Mouse (Mus musculus): ENCODE measurements at regions not wholly inside any gene's neighbourhood (a gene's known extent, or its start where the extent isn't known, plus 50 kb on each side); places are given as distances from the start of the nearest gene placed in this dataset.
A peak's percentile ranks its signal among the peaks of the same experiment; 100 is the strongest.

DNA sequence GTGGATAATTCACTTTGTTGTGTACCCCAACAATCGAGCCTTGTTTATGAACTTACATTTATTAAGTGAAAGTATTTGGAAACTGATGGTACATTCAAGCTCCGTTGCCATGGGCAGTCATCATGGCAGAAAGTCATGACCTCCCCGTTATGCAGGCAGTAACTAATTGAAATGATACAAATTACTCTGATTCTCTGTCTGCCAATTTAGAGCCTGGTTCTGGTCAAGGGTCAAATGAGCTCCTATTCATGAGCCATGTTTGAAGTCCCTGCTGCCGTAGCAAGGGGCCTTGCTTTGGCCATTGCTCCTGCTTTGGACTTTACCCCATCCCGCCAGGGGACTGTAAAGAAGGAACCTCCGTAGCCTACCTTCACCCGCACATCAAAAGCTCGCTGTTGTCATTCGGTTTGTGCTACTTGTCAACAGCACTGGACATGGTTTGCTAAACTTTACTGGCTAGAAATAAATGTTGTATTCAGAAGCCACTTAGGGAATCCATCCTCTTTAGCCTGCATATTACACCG is 152.8 kb upstream of the Foxd3 start:
- H3K4me1 ChIP-seq (ENCODE audit: control insufficient read depth in 2 of 2, insufficient read depth in 2 of 2, low read length in 2 of 2): no peaks in the 10 kb centered on the region
- H3K4me3 ChIP-seq (ENCODE audit: control insufficient read depth in 1 of 2, insufficient read depth in 1 of 2, low read depth in 1 of 2, low read length in 2 of 2): no peak overlapping the region
- H3K9ac ChIP-seq (ENCODE audit: low read length): no peak overlapping the region
- no peaks in the 10 kb centered on the region for H3K36me3 ChIP-seq (ENCODE audit: control insufficient read depth, insufficient read depth, low read length)
- ATAC-seq (ENCODE audit: insufficient number of reproducible peaks, insufficient read depth, low FRiP score, low read depth): no peak
- H3K27me3 ChIP-seq (ENCODE audit: control insufficient read depth, insufficient read depth, low read length): no peaks in the 10 kb centered on the region
- no peaks in the 10 kb centered on the region for H3K9me3 ChIP-seq (ENCODE audit: control insufficient read depth, low read length)
- 86% methylated on average over 10 of the region's 10 CpGs for WGBS
- no peak overlapping the region for H3K27ac ChIP-seq (replicated peaks in 1 of 2; ENCODE audit: control insufficient read depth in 1 of 2, insufficient read depth in 1 of 2, low read depth in 2 of 2, low read length in 2 of 2)
- H3K4me2 ChIP-seq (ENCODE audit: low read length): no peak overlapping the region

- Histone ChIP-seq H3K9ac (ENCODE audit: low read length) (no peak overlapping the region), H3K27ac (replicated peaks in 1 of 2; ENCODE audit: control insufficient read depth in 1 of 2, insufficient read depth in 1 of 2, low read depth in 2 of 2, low read length in 2 of 2) (no peak overlapping the region), H3K4me3 (ENCODE audit: control insufficient read depth in 1 of 2, insufficient read depth in 1 of 2, low read depth in 1 of 2, low read length in 2 of 2) (no peak overlapping the region), H3K4me1 (ENCODE audit: control insufficient read depth in 2 of 2, insufficient read depth in 2 of 2, low read length in 2 of 2) (no peaks in the 10 kb centered on the region), H3K27me3 (ENCODE audit: control insufficient read depth, insufficient read depth, low read length) (no peaks in the 10 kb centered on the region), H3K9me3 (ENCODE audit: control insufficient read depth, low read length) (no peaks in the 10 kb centered on the region), H3K4me2 (ENCODE audit: low read length) (no peak overlapping the region), H3K36me3 (ENCODE audit: control insufficient read depth, insufficient read depth, low read length) (no peaks in the 10 kb centered on the region)
- ATAC-seq (ENCODE audit: insufficient number of reproducible peaks, insufficient read depth, low FRiP score, low read depth): no peak
- WGBS: 71% methylated on average over 6 of the region's 6 CpGs
Observed at GRCm38 (mm10) chr4:99511993-99512392, 144.1 kb upstream of the Foxd3 start.

- no peaks in the 10 kb centered on the region for H3K36me3 ChIP-seq (ENCODE audit: control insufficient read depth, insufficient read depth, low read length)
- H3K9ac ChIP-seq (ENCODE audit: low read length): no peak overlapping the region
- no peaks in the 10 kb centered on the region for H3K27me3 ChIP-seq (ENCODE audit: control insufficient read depth, insufficient read depth, low read length)
- no peak for ATAC-seq (ENCODE audit: insufficient number of reproducible peaks, insufficient read depth, low FRiP score, low read depth)
- H3K4me3 ChIP-seq (ENCODE audit: control insufficient read depth in 1 of 2, insufficient read depth in 1 of 2, low read depth in 1 of 2, low read length in 2 of 2): no peak overlapping the region
- H3K27ac ChIP-seq (replicated peaks in 1 of 2; ENCODE audit: control insufficient read depth in 1 of 2, insufficient read depth in 1 of 2, low read depth in 2 of 2, low read length in 2 of 2): no peak overlapping the region
- no peaks in the 10 kb centered on the region for H3K9me3 ChIP-seq (ENCODE audit: control insufficient read depth, low read length)
- H3K4me1 ChIP-seq (ENCODE audit: control insufficient read depth in 2 of 2, insufficient read depth in 2 of 2, low read length in 2 of 2): no peaks in the 10 kb centered on the region
- H3K4me2 ChIP-seq (ENCODE audit: low read length): no peak overlapping the region
- WGBS: 66% methylated on average over 3 of the region's 3 CpGs
Observed at GRCm38 (mm10) chr4:99516883-99517282, 139.2 kb upstream of the Foxd3 start.

- 91% methylated on average over 12 of the region's 12 CpGs for WGBS
- Histone ChIP-seq H3K36me3 (ENCODE audit: control insufficient read depth, insufficient read depth, low read length) (no peaks in the 10 kb centered on the region), H3K9ac (ENCODE audit: low read length) (no peak overlapping the region), H3K9me3 (ENCODE audit: control insufficient read depth, low read length) (no peaks in the 10 kb centered on the region), H3K27me3 (ENCODE audit: control insufficient read depth, insufficient read depth, low read length) (no peaks in the 10 kb centered on the region), H3K27ac (replicated peaks in 1 of 2; ENCODE audit: control insufficient read depth in 1 of 2, insufficient read depth in 1 of 2, low read depth in 2 of 2, low read length in 2 of 2) (no peak overlapping the region), H3K4me3 (ENCODE audit: control insufficient read depth in 1 of 2, insufficient read depth in 1 of 2, low read depth in 1 of 2, low read length in 2 of 2) (no peak overlapping the region), H3K4me1 (ENCODE audit: control insufficient read depth in 2 of 2, insufficient read depth in 2 of 2, low read length in 2 of 2) (no peaks in the 10 kb centered on the region), H3K4me2 (ENCODE audit: low read length) (no peak overlapping the region)
- no peak for ATAC-seq (ENCODE audit: insufficient number of reproducible peaks, insufficient read depth, low FRiP score, low read depth)
Observed at GRCm38 (mm10) chr4:99527441-99527840, 128.7 kb upstream of the Foxd3 start.

DNA sequence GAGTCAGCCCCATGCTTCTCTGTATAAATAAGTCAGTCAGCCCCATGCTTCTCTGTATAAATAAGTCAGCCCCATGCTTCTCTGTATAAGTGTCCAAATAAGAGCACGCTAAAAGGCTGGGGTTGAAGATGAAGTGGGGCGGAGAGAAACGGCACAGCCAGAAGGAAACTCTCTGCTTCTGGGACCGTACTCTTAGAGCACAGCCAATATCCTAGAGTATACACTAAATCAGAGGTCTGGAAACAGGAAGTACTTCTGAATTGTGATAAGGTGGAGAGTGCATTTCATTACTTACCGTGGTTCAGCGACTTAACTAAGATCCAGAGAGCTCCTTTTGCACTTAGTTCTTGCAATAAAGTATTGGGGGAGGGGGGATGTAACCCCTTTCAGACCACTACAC is 112.1 kb upstream of the Foxd3 start:
- ATAC-seq (ENCODE audit: insufficient number of reproducible peaks, insufficient read depth, low FRiP score, low read depth): no peak
- WGBS: 41% methylated on average over 6 of the region's 6 CpGs
- Histone ChIP-seq H3K4me1 (ENCODE audit: control insufficient read depth in 2 of 2, insufficient read depth in 2 of 2, low read length in 2 of 2) (no peaks in the 10 kb centered on the region), H3K4me2 (ENCODE audit: low read length) (no peak overlapping the region), H3K9ac (ENCODE audit: low read length) (no peak overlapping the region), H3K27ac (replicated peaks in 1 of 2; ENCODE audit: control insufficient read depth in 1 of 2, insufficient read depth in 1 of 2, low read depth in 2 of 2, low read length in 2 of 2) (no peak overlapping the region), H3K36me3 (ENCODE audit: control insufficient read depth, insufficient read depth, low read length) (no peaks in the 10 kb centered on the region), H3K9me3 (ENCODE audit: control insufficient read depth, low read length) (peaks cover 5% of the 10 kb centered on the region; the same call in 1 of the 2 replicates), H3K27me3 (ENCODE audit: control insufficient read depth, insufficient read depth, low read length) (no peaks in the 10 kb centered on the region), H3K4me3 (ENCODE audit: control insufficient read depth in 1 of 2, insufficient read depth in 1 of 2, low read depth in 1 of 2, low read length in 2 of 2) (no peak overlapping the region)

GRCm38 (mm10) chr4:99545742-99546141 is 110.4 kb upstream of the Foxd3 start:
- Histone ChIP-seq H3K27me3 (ENCODE audit: control insufficient read depth, insufficient read depth, low read length) (no peaks in the 10 kb centered on the region), H3K9me3 (ENCODE audit: control insufficient read depth, low read length) (peaks cover 2% of the 10 kb centered on the region; the same call in 1 of the 2 replicates), H3K9ac (ENCODE audit: low read length) (no peak overlapping the region), H3K4me2 (ENCODE audit: low read length) (no peak overlapping the region), H3K27ac (replicated peaks in 1 of 2; ENCODE audit: control insufficient read depth in 1 of 2, insufficient read depth in 1 of 2, low read depth in 2 of 2, low read length in 2 of 2) (no peak overlapping the region), H3K4me3 (ENCODE audit: control insufficient read depth in 1 of 2, insufficient read depth in 1 of 2, low read depth in 1 of 2, low read length in 2 of 2) (no peak overlapping the region), H3K4me1 (ENCODE audit: control insufficient read depth in 2 of 2, insufficient read depth in 2 of 2, low read length in 2 of 2) (no peaks in the 10 kb centered on the region), H3K36me3 (ENCODE audit: control insufficient read depth, insufficient read depth, low read length) (no peaks in the 10 kb centered on the region)
- WGBS: 20% methylated on average over 3 of the region's 3 CpGs
- no peak for ATAC-seq (ENCODE audit: insufficient number of reproducible peaks, insufficient read depth, low FRiP score, low read depth)

DNA sequence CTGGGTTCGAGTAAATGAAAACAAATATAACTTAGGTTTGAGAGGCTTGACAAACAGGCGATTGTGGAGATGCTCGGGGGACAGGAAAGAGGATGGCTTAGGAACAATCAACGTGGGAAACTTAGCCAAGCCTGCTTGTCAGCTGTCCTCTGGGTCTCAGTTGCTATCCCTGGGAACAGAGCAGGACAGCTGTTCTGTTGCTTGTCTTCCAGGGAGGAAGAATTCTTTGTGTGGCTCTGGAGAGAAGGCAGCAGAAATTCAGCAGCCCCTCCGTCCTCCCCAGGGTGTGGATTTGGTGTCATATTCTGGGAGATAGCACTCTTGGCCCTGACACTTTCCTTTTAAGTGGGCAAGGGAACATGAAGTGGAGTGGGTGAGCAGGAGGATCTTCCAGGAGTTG is 98.1 kb upstream of the Foxd3 start:
- no peaks in the 10 kb centered on the region for H3K4me1 ChIP-seq (ENCODE audit: control insufficient read depth in 2 of 2, insufficient read depth in 2 of 2, low read length in 2 of 2)
- no peaks in the 10 kb centered on the region for H3K9me3 ChIP-seq (ENCODE audit: control insufficient read depth, low read length)
- no peak overlapping the region for H3K9ac ChIP-seq (ENCODE audit: low read length)
- H3K36me3 ChIP-seq (ENCODE audit: control insufficient read depth, insufficient read depth, low read length): no peaks in the 10 kb centered on the region
- ATAC-seq (ENCODE audit: insufficient number of reproducible peaks, insufficient read depth, low FRiP score, low read depth): no peak
- 37% methylated on average over 5 of the region's 5 CpGs for WGBS
- H3K27me3 ChIP-seq (ENCODE audit: control insufficient read depth, insufficient read depth, low read length): peaks cover 14% of the 10 kb centered on the region; the same call in 1 of the 2 replicates
- H3K4me2 ChIP-seq (ENCODE audit: low read length): no peak overlapping the region
- no peak overlapping the region for H3K4me3 ChIP-seq (ENCODE audit: control insufficient read depth in 1 of 2, insufficient read depth in 1 of 2, low read depth in 1 of 2, low read length in 2 of 2)
- H3K27ac ChIP-seq (replicated peaks in 1 of 2; ENCODE audit: control insufficient read depth in 1 of 2, insufficient read depth in 1 of 2, low read depth in 2 of 2, low read length in 2 of 2): no peak overlapping the region

DNA sequence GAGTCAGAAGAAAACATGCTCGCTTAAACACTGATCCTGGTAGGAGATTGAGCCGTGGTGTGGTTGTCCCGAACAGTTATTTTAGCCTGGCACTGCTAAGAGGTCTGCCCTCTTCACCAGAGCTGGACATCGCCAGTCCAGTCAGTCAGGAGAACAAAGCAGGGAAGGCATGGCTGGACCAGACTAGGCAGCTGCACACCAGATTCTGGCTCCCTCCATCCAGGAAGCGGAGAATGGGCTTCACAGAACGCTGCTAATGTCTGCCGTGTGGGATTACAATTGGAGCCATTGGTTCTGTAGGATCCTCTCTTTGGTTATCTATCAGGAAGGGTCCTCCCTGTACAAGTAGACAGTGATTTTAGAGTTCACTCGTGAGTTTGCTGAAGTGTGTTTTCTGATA is 95.5 kb upstream of the Foxd3 start:
- no peaks in the 10 kb centered on the region for H3K36me3 ChIP-seq (ENCODE audit: control insufficient read depth, insufficient read depth, low read length)

More for the DNA sequence above, 95.5 kb upstream of the Foxd3 start:
- H3K4me3 ChIP-seq (ENCODE audit: control insufficient read depth in 1 of 2, insufficient read depth in 1 of 2, low read depth in 1 of 2, low read length in 2 of 2): no peak overlapping the region
- H3K27me3 ChIP-seq (ENCODE audit: control insufficient read depth, insufficient read depth, low read length): peaks cover 14% of the 10 kb centered on the region; the same call in 1 of the 2 replicates
- no peak overlapping the region for H3K27ac ChIP-seq (replicated peaks in 1 of 2; ENCODE audit: control insufficient read depth in 1 of 2, insufficient read depth in 1 of 2, low read depth in 2 of 2, low read length in 2 of 2)
- H3K4me1 ChIP-seq (ENCODE audit: control insufficient read depth in 2 of 2, insufficient read depth in 2 of 2, low read length in 2 of 2): no peaks in the 10 kb centered on the region
- H3K9me3 ChIP-seq (ENCODE audit: control insufficient read depth, low read length): no peaks in the 10 kb centered on the region
- ATAC-seq (ENCODE audit: insufficient number of reproducible peaks, insufficient read depth, low FRiP score, low read depth): no peak
- 22% methylated on average over 8 of the region's 8 CpGs for WGBS
- no peak overlapping the region for H3K9ac ChIP-seq (ENCODE audit: low read length)
- peak overlapping the region; percentile 28 for H3K4me2 ChIP-seq (ENCODE audit: low read length)

All from heart, embryonic 14.5 days (tissue).